Mouse (Mus musculus) midbrain, embryonic 11.5 days (tissue): ENCODE measurements around the gene Pnkp. TPM values are rescaled to one million over a fixed set of nuclear protein-coding genes. Genes with fewer than 3 reads are reported as not detected.

Experiments
- microRNA counts: library from miRNA; unstranded; fragments of <30 nt; microRNA quantifications from one replicate; lab custom pipeline; 2015
- microRNA-seq: library from miRNA; unstranded; fragments of <30 nt; microRNA quantifications from one replicate; pipeline ENCODE4, GENCODE M21; 2017
- polyA plus RNA-seq: library from polyadenylated mRNA; unstranded; fragments of >200 nt; fragmentation: Nextera tagmentation; extraction: Ambion mirVana; gene quantifications from 2 replicates; pipeline ENCODE4 v1.2.1, GENCODE M21; 2014

Gene Pnkp
- polyA plus RNA-seq, 1 experiment from 2014 or later, result 28.6 TPM

MicroRNAs within 50 kb of the gene (microRNA counts, 519-probe panel; counts per million panel counts)
- not detected for microRNA mmu-miR-707 (lab: Ali Mortazavi, UCI)

Small RNAs within 50 kb of the gene (microRNA-seq; reads per million reads assigned to microRNA genes)
- gene Mir707, result not detected

Other genes with a start within 250 kb of the Pnkp start
- gene Myh14, start 186.3 kb upstream of the Pnkp start, polyA plus RNA-seq, result 1.1 and 1.3 TPM in 2 replicates
- gene Izumo2, start 148.4 kb upstream of the Pnkp start, polyA plus RNA-seq, result not detected in 2 replicates
- 41.7 and 43.4 TPM in 2 replicates for gene Vrk3, start 108.7 kb upstream of the Pnkp start, polyA plus RNA-seq
- 2.7 and 4.3 TPM in 2 replicates for gene Zfp473, start 106.1 kb upstream of the Pnkp start, polyA plus RNA-seq
- 60.2 and 64.1 TPM in 2 replicates for gene Nup62, start 41.1 kb upstream of the Pnkp start, polyA plus RNA-seq
- gene Il4i1, start 40.8 kb upstream of the Pnkp start, polyA plus RNA-seq, result 0.84 and 1.2 TPM in 2 replicates
- gene Atf5, start 40.5 kb upstream of the Pnkp start, polyA plus RNA-seq, result 2.8 and 3.3 TPM in 2 replicates
- 31.8 and 34.3 TPM in 2 replicates for gene Akt1s1, start 8.1 kb upstream of the Pnkp start, polyA plus RNA-seq
- gene Tbc1d17, start 8.1 kb upstream of the Pnkp start, polyA plus RNA-seq, result 63.4 and 69.4 TPM in 2 replicates
- gene Ptov1, start 12.6 kb downstream of the Pnkp start, polyA plus RNA-seq, result 316 and 350 TPM in 2 replicates
- gene Med25, start 35.6 kb downstream of the Pnkp start, polyA plus RNA-seq, result 69.5 and 75.4 TPM in 2 replicates
- 18.8 and 23.1 TPM in 2 replicates for gene Fuz, start 38.9 kb downstream of the Pnkp start, polyA plus RNA-seq
- 68.0 and 74.8 TPM in 2 replicates for gene Ap2a1, start 72.4 kb downstream of the Pnkp start, polyA plus RNA-seq
- gene Tsks, start 86.1 kb downstream of the Pnkp start, polyA plus RNA-seq, result 0.07 TPM in 1 of 2 replicates, not detected in the other
- 20.8 and 21.8 TPM in 2 replicates for gene Cpt1c, start 117.7 kb downstream of the Pnkp start, polyA plus RNA-seq
- 276 and 281 TPM in 2 replicates for gene Prmt1, start 129.4 kb downstream of the Pnkp start, polyA plus RNA-seq
- 55.6 and 65.9 TPM in 2 replicates for gene Irf3, start 140.5 kb downstream of the Pnkp start, polyA plus RNA-seq
- 56.0 and 62.2 TPM in 2 replicates for gene Bcl2l12, start 141.6 kb downstream of the Pnkp start, polyA plus RNA-seq
- gene Scaf1, start 159.2 kb downstream of the Pnkp start, polyA plus RNA-seq, result 43.6 and 44.4 TPM in 2 replicates
- 18.6 and 22.2 TPM in 2 replicates for gene Rras, start 160.8 kb downstream of the Pnkp start, polyA plus RNA-seq
- gene Prr12, start 195.7 kb downstream of the Pnkp start, polyA plus RNA-seq, result 9.6 and 12.2 TPM in 2 replicates
- 53.2 and 56.7 TPM in 2 replicates for gene Nosip, start 205.3 kb downstream of the Pnkp start, polyA plus RNA-seq
- gene Prrg2, start 205.5 kb downstream of the Pnkp start, polyA plus RNA-seq, result 12.7 and 13.5 TPM in 2 replicates
- gene Rcn3, start 235.1 kb downstream of the Pnkp start, polyA plus RNA-seq, result 121 and 123 TPM in 2 replicates
- gene Fcgrt, start 246.7 kb downstream of the Pnkp start, polyA plus RNA-seq, result 16.1 and 18.3 TPM in 2 replicates